Mouse (Mus musculus) small intestine, adult 2 months (tissue): Measurements from ENCODE around the gene Slc6a6.

ENCODE experiments used
- CTCF ChIP-seq: fragments of 200-500 bp; IDR thresholded peaks from 2 replicates; pipeline ENCODE4 v1.5.1; 2012; ENCODE audit warnings: low read depth, mild to moderate bottlenecking, control low read depth, inconsistent platforms, low read length, moderate library complexity, mixed read lengths; ENCODE audit not compliant: insufficient replicate concordance, insufficient read length; ENCODE audit errors: extremely low read depth
- POLR2A ChIP-seq: fragments of 200-500 bp; IDR thresholded peaks from 2 replicates; pipeline ENCODE4 v1.6.1; 2012; ENCODE audit warnings: low read depth, mild to moderate bottlenecking, control low read depth, inconsistent platforms, low read length, moderate library complexity

DNA sequence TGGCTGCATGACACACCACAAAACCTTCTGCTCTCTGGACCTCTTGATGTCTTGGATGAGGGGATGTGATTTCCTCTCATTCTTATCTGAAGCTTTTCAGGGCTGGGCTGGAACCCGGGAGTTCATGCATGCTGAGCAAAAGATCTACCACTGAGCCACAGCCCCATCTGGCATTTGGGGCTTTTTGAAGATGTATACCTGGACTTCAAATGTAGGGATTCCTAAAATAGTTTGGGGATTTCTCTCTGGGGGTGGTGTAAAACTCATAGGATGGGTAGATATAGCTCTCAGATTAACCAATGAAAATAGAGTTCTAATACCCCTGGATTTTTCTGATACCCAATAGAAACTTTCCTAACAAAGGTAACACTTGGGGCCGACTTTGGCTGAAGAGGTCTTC lies 49.4 kb upstream of the Slc6a6 start:
- TF ChIP-seq CTCF (no peak), POLR2A (no peak)
